Mouse (Mus musculus): Measurements from ENCODE around the gene Tmem235. TPM values are rescaled to one million over a fixed set of nuclear protein-coding genes. Genes with fewer than 3 reads are reported as not detected.

Tmem235 gene
- polyA plus RNA-seq, 1 experiment from 2014 or later: not detected

GRCm38 (mm10) chr11:117865988-117866387, 5.4 kb downstream of the Tmem235 start:
- no peak overlapping the region for H3K4me3 ChIP-seq (replicated peaks; ENCODE audit: low read depth, low read length)
- H3K27ac ChIP-seq: peak overlapping the region; percentile 25; the same call in 1 of the 2 replicates
- no peaks in the 10 kb centered on the region for H3K27me3 ChIP-seq (ENCODE audit: insufficient read depth, low read length)
- no peak for DNase-seq (ENCODE audit: low spot score)
- H3K9me3 ChIP-seq (replicated peaks; ENCODE audit: low read length): no peaks in the 10 kb centered on the region
- no peak for TF ChIP-seq CTCF (IDR thresholded peaks at IDR 0.05; ENCODE audit: low read depth)
- H3K4me1 ChIP-seq (replicated peaks; ENCODE audit: insufficient read depth, low read length): peaks cover 12% of the 10 kb centered on the region
- no peak overlapping the region for H3K4me2 ChIP-seq (ENCODE audit: low read length)
- ATAC-seq (replicated peaks; ENCODE audit: low FRiP score, low read depth): 0 out of 2 replicates have a peak, but pooled peaks have one; percentile 4
- no peaks in the 10 kb centered on the region for H3K36me3 ChIP-seq (ENCODE audit: insufficient read depth, low read length)
- WGBS: 14% methylated on average over 6 of the region's 6 CpGs
- H3K9ac ChIP-seq (ENCODE audit: low read depth, low read length): 0 out of 2 replicates have a peak overlapping the region, but pooled peaks have one; percentile 13

- 39% methylated on average over 12 of the region's 12 CpGs for WGBS
- Histone ChIP-seq H3K27ac (no peak overlapping the region), H3K4me1 (replicated peaks; ENCODE audit: insufficient read depth, low read length) (peaks cover 15% of the 10 kb centered on the region), H3K4me3 (replicated peaks; ENCODE audit: low read depth, low read length) (no peak overlapping the region), H3K36me3 (ENCODE audit: insufficient read depth, low read length) (no peaks in the 10 kb centered on the region), H3K9ac (ENCODE audit: low read depth, low read length) (no peak overlapping the region), H3K27me3 (ENCODE audit: insufficient read depth, low read length) (no peaks in the 10 kb centered on the region), H3K9me3 (replicated peaks; ENCODE audit: low read length) (no peaks in the 10 kb centered on the region), H3K4me2 (ENCODE audit: low read length) (no peak overlapping the region)
- DNase-seq (ENCODE audit: low spot score) (peak; percentile 91), ATAC-seq (replicated peaks; ENCODE audit: low FRiP score, low read depth) (no peak)
- peak; percentile 99 for TF ChIP-seq CTCF (IDR thresholded peaks at IDR 0.05; ENCODE audit: low read depth)
These were observed 10.3 kb downstream of the Tmem235 start for GRCm38 (mm10) chr11:117870688-117871365.

GRCm38 (mm10) chr11:117871376-117871775, 10.8 kb downstream of the Tmem235 start:
- no peak for ATAC-seq (replicated peaks; ENCODE audit: low FRiP score, low read depth)
- no peak overlapping the region for H3K27ac ChIP-seq
- no peaks in the 10 kb centered on the region for H3K27me3 ChIP-seq (ENCODE audit: insufficient read depth, low read length)
- H3K36me3 ChIP-seq (ENCODE audit: insufficient read depth, low read length): no peaks in the 10 kb centered on the region
- DNase-seq (ENCODE audit: low spot score): no peak
- TF ChIP-seq CTCF (IDR thresholded peaks at IDR 0.05; ENCODE audit: low read depth): no peak
- H3K9ac ChIP-seq (ENCODE audit: low read depth, low read length): no peak overlapping the region
- peaks cover 9% of the 10 kb centered on the region for H3K4me1 ChIP-seq (replicated peaks; ENCODE audit: insufficient read depth, low read length)
- H3K4me2 ChIP-seq (ENCODE audit: low read length): no peak overlapping the region
- no peak overlapping the region for H3K4me3 ChIP-seq (replicated peaks; ENCODE audit: low read depth, low read length)
- WGBS: 60% methylated on average over 5 of the region's 5 CpGs
- no peaks in the 10 kb centered on the region for H3K9me3 ChIP-seq (replicated peaks; ENCODE audit: low read length)

GRCm38 (mm10) chr11:117871911-117872584, 11.5 kb downstream of the Tmem235 start:
- Histone ChIP-seq H3K4me2 (ENCODE audit: low read length) (peak overlapping the region; percentile 96; the same call in 1 of the 2 replicates), H3K36me3 (ENCODE audit: insufficient read depth, low read length) (no peaks in the 10 kb centered on the region), H3K9me3 (replicated peaks; ENCODE audit: low read length) (no peaks in the 10 kb centered on the region), H3K4me3 (replicated peaks; ENCODE audit: low read depth, low read length) (no peak overlapping the region), H3K27ac (no peak overlapping the region), H3K9ac (ENCODE audit: low read depth, low read length) (no peak overlapping the region), H3K4me1 (replicated peaks; ENCODE audit: insufficient read depth, low read length) (peaks cover 8% of the 10 kb centered on the region), H3K27me3 (ENCODE audit: insufficient read depth, low read length) (no peaks in the 10 kb centered on the region)
- ATAC-seq (replicated peaks; ENCODE audit: low FRiP score, low read depth) (no peak), DNase-seq (ENCODE audit: low spot score) (no peak)
- TF ChIP-seq CTCF (IDR thresholded peaks at IDR 0.05; ENCODE audit: low read depth): no peak
- 66% methylated on average over 12 of the region's 12 CpGs for WGBS

GRCm38 (mm10) chr11:117872861-117873608, 12.5 kb downstream of the Tmem235 start, which contains the start of gene Tha1:
Gene Tha1, minus strand, starts transcription at chr11:117873481.
- ATAC-seq (replicated peaks; ENCODE audit: low FRiP score, low read depth) (peak; percentile 72), DNase-seq (ENCODE audit: low spot score) (peak; percentile 95)
- TF ChIP-seq CTCF (IDR thresholded peaks at IDR 0.05; ENCODE audit: low read depth): no peak
- Histone ChIP-seq H3K36me3 (ENCODE audit: insufficient read depth, low read length) (no peaks in the 10 kb centered on the region), H3K4me3 (replicated peaks; ENCODE audit: low read depth, low read length) (peak within 1 kb of the TSS; percentile 56), H3K9me3 (replicated peaks; ENCODE audit: low read length) (no peaks in the 10 kb centered on the region), H3K27ac (no peak within 1 kb of the TSS), H3K4me2 (ENCODE audit: low read length) (peak within 1 kb of the TSS; percentile 96), H3K9ac (ENCODE audit: low read depth, low read length) (peak within 1 kb of the TSS; percentile 72), H3K27me3 (ENCODE audit: insufficient read depth, low read length) (no peaks in the 10 kb centered on the region), H3K4me1 (replicated peaks; ENCODE audit: insufficient read depth, low read length) (peaks cover 10% of the 10 kb centered on the region)
- WGBS: 2% methylated on average over 51 of the region's 51 CpGs

GRCm38 (mm10) chr11:117874419-117874818, 13.9 kb downstream of the Tmem235 start:
- Histone ChIP-seq H3K4me3 (replicated peaks; ENCODE audit: low read depth, low read length) (no peak overlapping the region), H3K9me3 (replicated peaks; ENCODE audit: low read length) (no peaks in the 10 kb centered on the region), H3K9ac (ENCODE audit: low read depth, low read length) (no peak overlapping the region), H3K27me3 (ENCODE audit: insufficient read depth, low read length) (no peaks in the 10 kb centered on the region), H3K36me3 (ENCODE audit: insufficient read depth, low read length) (no peaks in the 10 kb centered on the region), H3K27ac (no peak overlapping the region), H3K4me2 (ENCODE audit: low read length) (no peak overlapping the region), H3K4me1 (replicated peaks; ENCODE audit: insufficient read depth, low read length) (peaks cover 19% of the 10 kb centered on the region)
- no peak for ATAC-seq (replicated peaks; ENCODE audit: low FRiP score, low read depth)
- peak; percentile 66 for TF ChIP-seq CTCF (IDR thresholded peaks at IDR 0.05; ENCODE audit: low read depth)
- DNase-seq (ENCODE audit: low spot score): peak; percentile 62
- 60% methylated on average over 4 of the region's 4 CpGs for WGBS

All from kidney, postnatal 0 days (tissue).